Mouse (Mus musculus) cerebellum, adult 2 months (tissue): Measurements from ENCODE around the gene Grk3.

Experiments
- CTCF ChIP-seq: fragments of 200-500 bp; IDR thresholded peaks from 2 replicates; pipeline ENCODE4 v1.5.1; 2011; ENCODE audit warnings: low read depth, mild to moderate bottlenecking, control low read depth, low read length, moderate library complexity, borderline replicate concordance; ENCODE audit not compliant: insufficient read depth
- POLR2A ChIP-seq: fragments of 200-500 bp; IDR thresholded peaks from 2 replicates; pipeline ENCODE4 v1.6.1; 2011; ENCODE audit warnings: low read length, control low read depth, borderline replicate concordance; ENCODE audit not compliant: insufficient read depth

DNA sequence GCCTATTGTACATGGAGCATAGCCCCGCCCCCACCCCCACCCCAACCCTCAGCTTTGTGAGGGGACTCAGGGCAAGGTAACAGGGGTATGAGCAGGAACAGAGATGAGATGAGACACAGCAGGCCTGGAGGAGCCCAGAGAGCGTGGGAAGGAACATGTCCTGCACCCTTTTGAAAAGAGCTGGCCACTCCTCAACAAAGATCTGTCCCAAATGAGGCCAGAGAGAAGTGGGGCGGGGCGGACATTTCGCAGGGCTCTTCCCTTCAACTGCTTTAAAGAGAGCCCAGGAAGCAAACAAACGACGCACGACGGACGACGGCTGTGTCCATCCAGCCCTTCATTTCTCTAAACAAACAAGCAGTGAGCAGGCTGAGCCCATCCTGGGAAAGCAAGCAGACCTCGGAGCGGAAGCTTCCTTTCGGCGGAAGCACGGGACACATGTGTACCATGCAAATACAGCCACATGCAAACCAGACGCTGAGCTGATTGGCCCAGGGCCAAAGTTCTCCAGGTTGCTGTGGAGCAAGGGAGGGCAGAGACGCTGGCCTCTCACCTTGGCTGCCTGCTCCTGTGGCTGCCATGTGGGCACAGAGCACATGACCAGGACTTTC, 8.7 kb upstream of the Grk3 start:
- no peak for TF ChIP-seq CTCF
- TF ChIP-seq POLR2A = no peak
